Mouse (Mus musculus) testis, adult 2 months (tissue): Measurements from ENCODE around the gene Cyld. TPM values are rescaled to one million over a fixed set of nuclear protein-coding genes. Genes with fewer than 3 reads are reported as not detected.

Experiments
- H3K27ac ChIP-seq: fragments of 200-500 bp; 2 replicates; pipeline ENCODE4 v1.5.1; 2012; ENCODE audit warnings: low read depth, low read length; ENCODE audit not compliant: control insufficient read depth, insufficient read depth
- H3K27me3 ChIP-seq: fragments of 200-500 bp; 2 replicates; pipeline ENCODE4 v1.6.1; 2012; ENCODE audit warnings: mild to moderate bottlenecking, low read length, moderate library complexity; ENCODE audit not compliant: control insufficient read depth, insufficient read depth
- H3K36me3 ChIP-seq: fragments of 200-500 bp; 2 replicates; pipeline ENCODE4 v1.6.1; 2012; ENCODE audit warnings: mild to moderate bottlenecking, low read length; ENCODE audit not compliant: control insufficient read depth, insufficient read depth
- H3K4me1 ChIP-seq: fragments of 200-500 bp; 2 replicates; pipeline ENCODE4 v1.6.1; 2012; ENCODE audit warnings: low read length; ENCODE audit not compliant: control insufficient read depth, insufficient read depth
- H3K4me3 ChIP-seq: fragments of 200-500 bp; 2 replicates; pipeline ENCODE4 v1.5.1; 2012; ENCODE audit warnings: low read depth, mild to moderate bottlenecking, low read length, moderate library complexity, mixed read lengths; ENCODE audit not compliant: control insufficient read depth
- CTCF ChIP-seq: fragments of 200-500 bp; IDR thresholded peaks from 2 replicates; pipeline ENCODE4 v1.5.1; 2012; ENCODE audit warnings: low read depth, mild to moderate bottlenecking, inconsistent platforms, low read length, moderate library complexity; ENCODE audit not compliant: control insufficient read depth, insufficient read depth, insufficient replicate concordance
- POLR2A ChIP-seq: fragments of 200-500 bp; IDR thresholded peaks from 2 replicates; pipeline ENCODE4 v1.6.1; 2012; ENCODE audit warnings: low read depth, mild to moderate bottlenecking, inconsistent platforms, low read length, moderate library complexity; ENCODE audit not compliant: control insufficient read depth
- polyA plus RNA-seq: library from polyadenylated mRNA; depleted of rRNA; stranded (reverse); fragments of >200 nt; gene quantifications from 2 replicates; pipeline ENCODE4 v1.2.3, GENCODE M21; 2012

Cyld gene
- polyA plus RNA-seq, 1 experiment, result 4.4 TPM

DNA sequence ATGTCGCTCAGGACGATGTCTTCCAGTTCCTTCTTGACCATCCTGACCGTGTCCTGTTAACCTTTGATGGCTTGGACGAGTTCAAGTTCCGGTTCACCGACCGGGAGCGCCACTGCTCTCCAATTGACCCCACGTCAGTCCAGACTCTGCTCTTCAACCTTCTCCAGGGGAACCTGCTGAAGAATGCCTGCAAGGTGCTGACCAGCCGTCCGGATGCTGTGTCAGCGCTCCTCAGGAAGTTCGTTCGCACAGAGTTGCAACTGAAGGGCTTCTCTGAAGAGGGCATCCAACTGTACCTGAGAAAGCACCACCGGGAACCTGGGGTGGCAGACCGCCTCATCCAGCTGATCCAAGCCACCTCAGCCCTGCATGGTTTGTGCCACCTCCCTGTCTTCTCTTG is 32.7 kb upstream of the Cyld start:
- no peak for TF ChIP-seq CTCF
- Histone ChIP-seq H3K4me3 (no peak overlapping the region), H3K36me3 (no peaks in the 10 kb centered on the region), H3K27ac (no peak overlapping the region), H3K27me3 (no peaks in the 10 kb centered on the region), H3K4me1 (no peaks in the 10 kb centered on the region)

DNA sequence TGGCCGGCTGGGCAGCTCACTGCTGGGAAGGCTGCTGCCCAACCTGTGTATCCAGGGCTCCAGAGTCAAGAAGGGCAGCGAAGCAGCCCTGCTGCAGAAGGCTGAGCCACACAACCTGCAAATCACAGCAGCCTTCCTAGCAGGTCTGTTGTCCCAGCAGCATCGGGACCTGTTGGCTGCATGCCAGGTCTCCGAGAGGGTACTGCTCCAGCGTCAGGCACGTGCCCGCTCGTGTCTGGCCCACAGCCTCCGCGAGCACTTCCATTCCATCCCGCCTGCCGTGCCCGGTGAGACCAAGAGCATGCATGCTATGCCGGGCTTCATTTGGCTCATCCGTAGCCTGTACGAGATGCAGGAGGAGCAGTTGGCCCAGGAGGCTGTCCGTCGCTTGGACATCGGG is 31.9 kb upstream of the Cyld start:
- Histone ChIP-seq H3K36me3 (no peaks in the 10 kb centered on the region), H3K4me3 (no peak overlapping the region), H3K4me1 (no peaks in the 10 kb centered on the region), H3K27ac (no peak overlapping the region), H3K27me3 (no peaks in the 10 kb centered on the region)
- TF ChIP-seq CTCF (no peak), POLR2A (no peak)

- no peak overlapping the region for H3K4me3 ChIP-seq
- H3K27me3 ChIP-seq, result no peaks in the 10 kb centered on the region
- H3K36me3 ChIP-seq, result no peaks in the 10 kb centered on the region
- H3K4me1 ChIP-seq, result no peaks in the 10 kb centered on the region
- TF ChIP-seq CTCF (no peak), POLR2A (no peak)
- H3K27ac ChIP-seq, result no peak overlapping the region
Observed at GRCm38 (mm10) chr8:88666435-88666834, 30.4 kb upstream of the Cyld start.

- H3K36me3 ChIP-seq, result no peaks in the 10 kb centered on the region
- H3K4me3 ChIP-seq, result no peak overlapping the region
- H3K27ac ChIP-seq, result no peak overlapping the region
- TF ChIP-seq POLR2A (no peak), CTCF (no peak)
- H3K27me3 ChIP-seq, result no peaks in the 10 kb centered on the region
- no peaks in the 10 kb centered on the region for H3K4me1 ChIP-seq
Observed at GRCm38 (mm10) chr8:88668400-88669086, 28.3 kb upstream of the Cyld start.

- TF ChIP-seq POLR2A, result no peak
- TF ChIP-seq CTCF, result no peak
- H3K36me3 ChIP-seq, result no peaks in the 10 kb centered on the region
- no peak overlapping the region for H3K4me3 ChIP-seq
- no peaks in the 10 kb centered on the region for H3K27me3 ChIP-seq
- H3K27ac ChIP-seq, result no peak overlapping the region
- no peaks in the 10 kb centered on the region for H3K4me1 ChIP-seq
Observed at GRCm38 (mm10) chr8:88670782-88671181, 26.0 kb upstream of the Cyld start.

DNA sequence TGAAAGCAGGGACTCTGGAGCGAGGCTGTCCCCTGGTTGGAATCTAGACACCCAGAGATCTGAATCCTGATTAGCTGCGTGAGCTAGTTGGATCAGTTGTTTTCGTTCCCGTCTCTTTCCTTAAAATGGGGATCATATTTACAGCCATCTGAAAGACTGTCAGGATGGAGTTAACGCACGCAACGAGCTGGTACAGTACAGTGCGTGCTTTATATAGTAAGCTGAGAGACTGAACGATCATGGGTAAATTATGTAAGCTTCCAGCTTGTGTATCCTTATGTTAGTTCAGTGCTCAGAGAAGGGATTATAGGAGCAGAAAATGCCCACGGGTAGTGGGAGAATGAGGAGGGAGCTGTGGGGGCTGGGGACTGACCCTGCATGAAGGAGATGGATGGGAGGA is 25.3 kb upstream of the Cyld start:
- H3K27me3 ChIP-seq, result no peaks in the 10 kb centered on the region
- TF ChIP-seq POLR2A (no peak), CTCF (no peak)
- H3K4me1 ChIP-seq, result no peaks in the 10 kb centered on the region
- no peak overlapping the region for H3K4me3 ChIP-seq
- no peaks in the 10 kb centered on the region for H3K36me3 ChIP-seq
- no peak overlapping the region for H3K27ac ChIP-seq

DNA sequence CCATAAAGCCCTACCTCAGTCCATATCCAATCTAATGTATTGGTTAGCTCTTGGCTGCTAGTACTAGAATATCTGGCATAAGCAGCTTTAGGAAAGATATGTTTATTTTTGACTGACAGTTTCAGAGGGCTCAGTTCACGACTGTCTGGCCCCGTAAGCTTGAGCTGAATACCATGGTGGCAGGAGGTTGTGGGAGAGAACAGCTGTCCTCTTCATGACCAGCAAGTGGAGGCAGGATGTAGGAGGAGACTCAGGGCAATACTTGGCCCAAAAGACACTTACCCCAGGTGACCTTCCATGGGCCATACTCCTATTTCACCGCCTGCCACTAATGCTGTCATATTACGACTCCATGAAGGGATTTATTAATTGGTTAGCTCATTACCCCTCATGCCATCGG is 23.0 kb upstream of the Cyld start:
- Histone ChIP-seq H3K27me3 (no peaks in the 10 kb centered on the region), H3K4me3 (no peak overlapping the region), H3K27ac (no peak overlapping the region), H3K4me1 (no peaks in the 10 kb centered on the region), H3K36me3 (no peaks in the 10 kb centered on the region)
- TF ChIP-seq POLR2A, result no peak

DNA sequence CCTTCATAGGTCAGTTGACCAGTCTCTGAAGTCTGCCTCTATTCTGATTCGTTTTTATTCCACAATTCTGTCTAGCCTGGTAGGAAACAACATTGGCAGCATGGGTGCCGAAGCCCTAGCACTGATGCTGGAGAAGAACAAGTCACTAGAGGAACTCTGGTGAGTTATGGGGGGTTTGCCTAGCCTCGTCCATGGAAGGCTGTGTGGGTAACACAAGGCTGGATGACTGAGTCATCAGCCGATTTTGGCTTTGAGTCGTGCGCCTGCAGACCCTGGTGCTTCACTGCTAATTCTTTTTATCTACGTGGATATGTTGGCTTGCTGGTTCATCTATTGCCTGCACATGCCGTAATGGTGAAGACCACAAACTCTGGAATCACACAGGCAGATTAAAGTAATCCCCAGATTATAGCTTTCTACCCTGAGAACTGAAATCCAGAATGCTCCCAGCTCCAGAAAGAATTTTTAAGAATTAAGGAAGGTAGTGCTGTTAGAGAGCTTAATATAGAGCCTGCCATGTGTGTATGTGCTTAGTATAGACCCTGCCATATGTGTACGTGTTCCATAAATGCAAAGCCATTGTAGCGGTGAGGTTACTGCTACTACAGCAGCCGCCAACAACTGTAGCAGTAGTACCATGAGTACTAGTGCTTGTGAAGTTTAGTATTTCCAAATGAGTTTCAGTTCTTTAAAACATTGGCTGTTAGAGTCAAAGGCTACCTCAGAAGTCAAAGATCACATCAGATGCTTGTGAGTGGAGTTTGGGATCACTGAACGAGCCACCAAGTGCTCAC is 21.3 kb upstream of the Cyld start:
- Histone ChIP-seq H3K36me3 (no peaks in the 10 kb centered on the region), H3K27me3 (no peaks in the 10 kb centered on the region)

More for the DNA sequence above, 21.3 kb upstream of the Cyld start:
- no peak overlapping the region for H3K4me3 ChIP-seq
- no peak overlapping the region for H3K27ac ChIP-seq
- TF ChIP-seq CTCF (no peak), POLR2A (no peak)
- no peaks in the 10 kb centered on the region for H3K4me1 ChIP-seq
